Mouse (Mus musculus) naive thymus-derived CD4-positive, alpha-beta T cell, adult 2 months (primary cell): ENCODE measurements around the gene Nsun6.

Experiments
- DNase-seq: peaks from one replicate; pipeline ENCODE4 v3.0.0-alpha.2; 2011; ENCODE audit warnings: low read depth

Gene Nsun6

DNA sequence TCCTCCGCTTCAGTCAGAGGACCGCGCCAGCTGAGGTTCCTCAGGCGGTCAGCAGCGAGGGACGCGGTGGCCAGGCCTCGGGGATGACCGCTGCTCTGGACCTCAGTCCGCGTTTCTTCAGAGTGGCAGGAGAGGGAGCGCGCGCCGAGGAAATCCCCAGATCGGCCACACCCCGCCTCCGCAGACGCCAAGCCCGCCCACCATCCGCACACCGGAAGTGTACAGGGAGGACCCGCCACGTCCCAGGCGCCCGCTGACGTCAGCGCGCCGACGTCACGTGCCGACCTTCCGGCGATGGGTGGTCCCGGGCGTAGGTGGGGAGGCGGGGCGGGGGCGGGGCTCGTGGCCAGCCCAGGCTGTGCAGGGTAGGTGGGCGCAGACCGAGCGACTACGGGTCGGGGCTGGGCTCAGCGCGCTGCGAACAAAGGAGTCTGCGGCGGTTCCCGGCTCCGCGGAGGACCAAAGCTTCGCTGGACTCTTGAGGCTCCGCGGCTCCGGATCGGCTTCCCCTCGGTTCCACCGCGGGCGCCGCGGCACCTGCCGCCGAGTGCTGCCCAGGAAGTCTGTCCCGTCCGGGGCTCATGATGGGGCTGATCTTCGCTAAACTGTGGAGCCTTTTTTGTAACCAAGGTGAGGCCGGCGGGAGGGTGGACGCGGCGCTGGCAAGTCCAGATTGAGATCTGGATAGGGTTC, at the start of gene Nsun6:
Gene Nsun6, minus strand, starts transcription at position 125 of the 693 bp plus-strand sequence.
- DNase-seq = peak; percentile 97

- no peak for DNase-seq
These were observed 49.5 kb upstream of the Nsun6 start for GRCm38 (mm10) chr2:15104386-15104785.

GRCm38 (mm10) chr2:15096514-15097090, 41.7 kb upstream of the Nsun6 start:
- DNase-seq = no peak

GRCm38 (mm10) chr2:15087308-15087707, 32.4 kb upstream of the Nsun6 start:
- no peak for DNase-seq

DNA sequence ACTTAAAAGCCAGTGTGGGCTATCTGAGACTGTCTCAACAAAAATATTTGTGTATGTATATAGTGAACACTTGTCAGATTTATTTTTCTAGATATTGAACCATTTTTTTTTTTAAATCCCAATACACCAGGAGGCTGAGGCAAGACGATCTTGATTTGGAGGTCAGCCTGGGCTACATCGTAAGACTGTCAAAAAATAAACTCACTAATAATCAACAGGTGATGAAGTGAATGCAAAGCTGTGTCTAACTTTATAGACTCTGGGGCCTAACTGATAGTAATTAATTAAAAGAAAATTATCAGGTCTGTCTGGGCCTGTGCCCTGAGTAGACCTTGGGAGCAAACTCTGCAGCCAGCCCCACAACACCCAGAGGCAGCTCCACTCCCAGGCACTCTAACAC, 28.8 kb upstream of the Nsun6 start:
- no peak for DNase-seq

- DNase-seq = no peak
These were observed 12.2 kb upstream of the Nsun6 start for GRCm38 (mm10) chr2:15067091-15067490.

- no peak for DNase-seq
These were observed 10.6 kb upstream of the Nsun6 start for GRCm38 (mm10) chr2:15065447-15065846.

GRCm38 (mm10) chr2:15064380-15065269, 9.8 kb upstream of the Nsun6 start:
- DNase-seq = no peak

- DNase-seq = no peak
These were observed 8.9 kb upstream of the Nsun6 start for GRCm38 (mm10) chr2:15063815-15064214.

GRCm38 (mm10) chr2:15060856-15061255, 6.0 kb upstream of the Nsun6 start:
- DNase-seq = no peak

DNA sequence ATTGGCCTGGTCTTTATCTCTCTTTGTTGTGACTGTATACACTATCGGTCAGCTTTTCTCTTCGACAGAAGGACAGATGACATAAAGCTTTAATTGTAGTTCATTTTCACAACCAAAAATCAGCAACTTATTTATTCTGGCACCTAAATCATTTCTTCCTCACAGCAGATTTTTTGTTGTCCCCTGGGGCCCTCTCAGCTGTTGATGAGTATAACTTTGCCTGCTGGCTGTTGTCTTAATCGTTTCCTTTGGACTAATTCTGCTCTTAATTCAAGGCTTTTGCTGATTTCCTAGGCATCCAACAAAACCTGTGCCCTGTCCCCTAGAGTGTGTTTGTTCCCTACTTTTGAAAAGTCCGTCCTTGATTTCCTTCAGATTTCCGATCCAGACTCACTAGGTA, 3.4 kb upstream of the Nsun6 start:
- DNase-seq = no peak

- peak; percentile 69 for DNase-seq
These were observed 877 bp upstream of the Nsun6 start for GRCm38 (mm10) chr2:15055741-15056151.

GRCm38 (mm10) chr2:15054496-15054895, 373 bp downstream of the Nsun6 start:
- DNase-seq = no peak

- DNase-seq = peak; percentile 95
These were observed 5.6 kb downstream of the Nsun6 start, which contains the start of gene Arl5b for GRCm38 (mm10) chr2:15049117-15049873. TSS of gene Arl5b (plus strand) at chr2:15049395.

- DNase-seq = peak; percentile 67
These were observed 14.5 kb downstream of the Nsun6 start for GRCm38 (mm10) chr2:15040326-15040725.

- no peak for DNase-seq
These were observed 16.2 kb downstream of the Nsun6 start for GRCm38 (mm10) chr2:15038705-15039104.

DNA sequence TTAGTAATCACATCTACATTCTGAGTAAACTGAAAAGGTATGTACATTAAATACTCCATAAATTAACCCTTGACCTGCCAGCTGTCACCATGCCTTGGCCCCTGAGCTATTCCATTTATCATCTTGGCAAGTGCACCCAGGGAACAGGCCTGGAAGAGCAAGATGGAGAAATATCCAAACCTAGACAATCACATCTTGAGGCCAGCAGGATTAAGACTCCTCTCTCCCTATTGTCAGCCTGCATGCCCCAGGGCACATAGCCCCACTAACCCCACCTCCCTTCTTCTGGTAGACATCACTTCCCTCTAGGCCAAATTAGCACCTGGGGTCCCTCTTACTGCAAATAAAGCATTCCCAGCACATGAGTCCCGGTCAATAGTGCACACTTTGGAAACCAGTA, 27.1 kb downstream of the Nsun6 start:
- DNase-seq = no peak

- no peak for DNase-seq
These were observed 28.1 kb downstream of the Nsun6 start for GRCm38 (mm10) chr2:15026817-15027216.

- no peak for DNase-seq
These were observed 46.8 kb downstream of the Nsun6 start for GRCm38 (mm10) chr2:15008072-15008471.

DNA sequence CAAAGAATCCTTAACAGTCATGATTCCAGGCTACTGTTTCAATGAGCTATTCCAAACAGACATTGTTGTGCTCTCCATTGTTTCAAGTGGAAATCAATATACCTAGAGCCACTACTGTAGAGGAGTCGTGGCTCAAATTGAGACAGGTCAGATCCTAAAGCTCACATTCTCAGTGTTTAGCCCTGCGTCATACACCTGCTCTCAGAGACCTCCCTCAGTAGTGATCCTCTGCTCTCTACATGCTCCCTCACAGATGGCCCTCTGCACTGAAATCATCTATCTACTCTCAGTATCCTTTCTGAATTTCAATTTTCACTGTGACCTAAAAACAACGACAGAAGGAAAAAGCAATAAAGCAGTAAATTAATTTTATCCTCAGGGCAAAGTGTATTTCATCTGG, 47.3 kb downstream of the Nsun6 start:
- no peak for DNase-seq

DNA sequence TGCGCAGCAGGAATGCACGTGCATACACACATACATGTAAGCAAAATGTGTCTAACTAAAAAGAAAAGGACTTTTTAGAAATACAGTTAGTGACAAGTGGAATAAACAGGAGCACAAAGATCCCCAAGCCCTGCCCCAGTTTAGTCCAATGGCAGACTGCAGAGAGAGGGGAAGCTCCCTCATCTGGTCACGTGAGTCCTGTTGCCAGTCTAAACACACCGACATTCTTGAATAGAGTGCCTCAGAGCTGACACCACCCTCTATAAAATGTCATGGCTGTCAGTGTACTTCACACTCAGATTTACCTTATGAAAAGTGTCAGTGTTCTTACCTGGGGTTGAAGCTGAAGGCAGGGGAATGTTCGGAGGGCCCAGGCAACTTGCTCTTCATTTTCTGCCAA, 57.0 kb downstream of the Nsun6 start:
- DNase-seq = no peak

DNA sequence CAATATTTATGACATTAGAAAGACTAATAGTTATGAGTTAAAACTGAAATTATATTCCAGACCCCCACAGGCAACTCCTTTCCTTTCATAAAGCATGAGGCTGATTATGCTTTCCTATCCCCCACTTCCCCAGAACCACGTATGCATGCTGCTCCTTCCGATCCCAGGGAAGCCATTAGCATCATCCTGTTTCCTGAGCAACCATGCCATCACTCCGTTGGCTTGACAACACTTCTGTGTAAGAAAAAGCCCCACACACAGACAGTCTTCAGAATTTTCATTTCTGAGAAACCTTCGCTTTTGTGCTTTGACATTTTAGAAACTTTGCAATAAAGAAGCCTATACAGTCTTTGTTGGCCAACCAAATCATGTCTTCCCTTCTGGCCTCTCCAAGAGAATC, 58.8 kb downstream of the Nsun6 start:
- DNase-seq = no peak
